Mouse (Mus musculus): ENCODE data around the gene Igfn1.

GRCm38 (mm10) chr1:136014796-136015502, 8.8 kb upstream of the Igfn1 start:
- TF ChIP-seq CTCF (conservative IDR thresholded peaks at IDR 0.05; ENCODE audit: insufficient read depth, insufficient read length, low read depth, low read length) (no peak), POLR2A (IDR thresholded peaks at IDR 0.05; ENCODE audit: low read depth, low read length) (no peak)

Measured in kidney, adult 2 months (tissue).